Mouse (Mus musculus) C2C12 (cell line): ENCODE measurements at regions not wholly inside any gene's neighbourhood (a gene's known extent, or its start where the extent isn't known, plus 50 kb on each side); places are given as distances from the start of the nearest gene placed in this dataset.

Source experiments
- H3K27me3 ChIP-seq: one replicate; pipeline ENCODE4 v1.6.1; 2011; ENCODE audit not compliant: control insufficient read depth, insufficient read depth, insufficient read length
- H3K36me3 ChIP-seq: one replicate; pipeline ENCODE4 v1.6.1; 2011; ENCODE audit not compliant: control insufficient read depth, insufficient read depth
- H3K4me3 ChIP-seq: one replicate; pipeline ENCODE4 v1.5.1; 2011; ENCODE audit warnings: mild to moderate bottlenecking, control low read depth; ENCODE audit not compliant: poor library complexity, insufficient read depth, severe bottlenecking
- H3K79me2 ChIP-seq: one replicate; pipeline ENCODE4 v1.6.1; 2011; ENCODE audit not compliant: control insufficient read depth, insufficient read depth
- H3K79me3 ChIP-seq: one replicate; pipeline ENCODE4 v1.6.1; 2011; ENCODE audit warnings: low read depth, control low read depth
- H3ac ChIP-seq: one replicate; pipeline ENCODE3; 2011; ENCODE audit warnings: low read depth; ENCODE audit not compliant: control insufficient read depth, insufficient read length
- CEBPB ChIP-seq: IDR thresholded peaks from one replicate; pipeline ENCODE4 v1.6.1; 2011; ENCODE audit warnings: low read depth, mild to moderate bottlenecking, control low read depth, moderate library complexity
- CTCF ChIP-seq: IDR thresholded peaks from one replicate; pipeline ENCODE4 v1.5.1; 2011; ENCODE audit not compliant: control insufficient read depth, insufficient read depth, insufficient read length
- FOSL1 ChIP-seq: IDR thresholded peaks from one replicate; pipeline ENCODE4 v1.8.0; 2011; ENCODE audit warnings: mild to moderate bottlenecking, low read length; ENCODE audit not compliant: poor library complexity, insufficient read depth, severe bottlenecking
- MAX ChIP-seq: IDR thresholded peaks from one replicate; pipeline ENCODE4 v1.6.1; 2011; ENCODE audit warnings: mild to moderate bottlenecking, control low read depth
- MYOD1 ChIP-seq: IDR thresholded peaks from one replicate; pipeline ENCODE4 v1.6.1; 2011; ENCODE audit warnings: low read depth; ENCODE audit not compliant: control insufficient read depth, insufficient read length
- MYOG ChIP-seq: IDR thresholded peaks from one replicate; pipeline ENCODE4 v1.6.1; 2011; ENCODE audit not compliant: control insufficient read depth, insufficient read length; ENCODE audit errors: extremely low read depth
- USF1 ChIP-seq: IDR thresholded peaks from one replicate; pipeline ENCODE4 v1.6.1; 2011; ENCODE audit warnings: low read depth, mild to moderate bottlenecking, control low read depth, moderate library complexity

GRCm38 (mm10) chr13:45230804-45231203 is 152.3 kb downstream of the Gm9817 start:
- TF ChIP-seq CTCF, result no peak
- TF ChIP-seq CEBPB, result no peak
- no peak for TF ChIP-seq FOSL1
- no peak for TF ChIP-seq MYOG
- no peak for TF ChIP-seq MAX
- no peak for TF ChIP-seq MYOD1
- no peak for TF ChIP-seq USF1
- H3K79me2 ChIP-seq, result no peaks in the 10 kb centered on the region
- H3K27me3 ChIP-seq, result no peaks in the 10 kb centered on the region
- no peak overlapping the region for H3K4me3 ChIP-seq
- no peaks in the 10 kb centered on the region for H3K79me3 ChIP-seq
- H3K36me3 ChIP-seq, result no peaks in the 10 kb centered on the region
- no peak overlapping the region for H3ac ChIP-seq

- no peak overlapping the region for H3ac ChIP-seq
- no peaks in the 10 kb centered on the region for H3K27me3 ChIP-seq
- no peaks in the 10 kb centered on the region for H3K79me2 ChIP-seq
- TF ChIP-seq USF1 (no peak), CEBPB (no peak), MAX (no peak), FOSL1 (no peak), MYOD1 (no peak), MYOG (no peak), CTCF (no peak)
- no peak overlapping the region for H3K4me3 ChIP-seq
- H3K36me3 ChIP-seq, result no peaks in the 10 kb centered on the region
- H3K79me3 ChIP-seq, result no peaks in the 10 kb centered on the region
Observed at GRCm38 (mm10) chr13:45235236-45235635, 154.3 kb upstream of the Mylip start.

GRCm38 (mm10) chr13:45238258-45238657 is 151.3 kb upstream of the Mylip start:
- H3K79me3 ChIP-seq, result no peaks in the 10 kb centered on the region
- no peak overlapping the region for H3K4me3 ChIP-seq
- no peak overlapping the region for H3ac ChIP-seq
- H3K79me2 ChIP-seq, result no peaks in the 10 kb centered on the region
- TF ChIP-seq MAX (no peak), CEBPB (no peak), CTCF (no peak), MYOG (no peak), USF1 (no peak), MYOD1 (no peak)
- no peaks in the 10 kb centered on the region for H3K36me3 ChIP-seq
- no peaks in the 10 kb centered on the region for H3K27me3 ChIP-seq

GRCm38 (mm10) chr13:45239153-45239552 is 150.4 kb upstream of the Mylip start:
- no peak for TF ChIP-seq CEBPB
- TF ChIP-seq FOSL1, result no peak
- TF ChIP-seq MYOD1, result no peak
- no peak for TF ChIP-seq MYOG
- TF ChIP-seq MAX, result no peak
- no peak for TF ChIP-seq CTCF
- TF ChIP-seq USF1, result no peak
- H3K27me3 ChIP-seq, result no peaks in the 10 kb centered on the region
- H3K79me2 ChIP-seq, result no peaks in the 10 kb centered on the region
- no peaks in the 10 kb centered on the region for H3K79me3 ChIP-seq
- no peaks in the 10 kb centered on the region for H3K36me3 ChIP-seq
- H3ac ChIP-seq, result no peak overlapping the region
- H3K4me3 ChIP-seq, result no peak overlapping the region

GRCm38 (mm10) chr13:45240009-45240653 is 149.4 kb upstream of the Mylip start:
- H3K79me3 ChIP-seq, result no peaks in the 10 kb centered on the region
- no peaks in the 10 kb centered on the region for H3K79me2 ChIP-seq
- no peaks in the 10 kb centered on the region for H3K27me3 ChIP-seq
- no peaks in the 10 kb centered on the region for H3K36me3 ChIP-seq
- TF ChIP-seq CEBPB (no peak), FOSL1 (no peak), CTCF (no peak), MYOD1 (no peak), USF1 (no peak), MYOG (no peak), MAX (no peak)
- H3ac ChIP-seq, result no peak overlapping the region
- H3K4me3 ChIP-seq, result no peak overlapping the region

GRCm38 (mm10) chr13:45242261-45242660 is 147.3 kb upstream of the Mylip start:
- H3K4me3 ChIP-seq, result no peak overlapping the region
- H3K79me3 ChIP-seq, result no peaks in the 10 kb centered on the region
- H3K36me3 ChIP-seq, result no peaks in the 10 kb centered on the region
- no peaks in the 10 kb centered on the region for H3K27me3 ChIP-seq
- H3ac ChIP-seq, result no peak overlapping the region
- no peaks in the 10 kb centered on the region for H3K79me2 ChIP-seq
- TF ChIP-seq CEBPB, result no peak
- no peak for TF ChIP-seq MYOD1
- no peak for TF ChIP-seq MAX
- no peak for TF ChIP-seq USF1
- no peak for TF ChIP-seq CTCF
- TF ChIP-seq FOSL1, result no peak
- TF ChIP-seq MYOG, result no peak
